Mouse (Mus musculus): Measurements from ENCODE around the gene Ablim1.

DNA sequence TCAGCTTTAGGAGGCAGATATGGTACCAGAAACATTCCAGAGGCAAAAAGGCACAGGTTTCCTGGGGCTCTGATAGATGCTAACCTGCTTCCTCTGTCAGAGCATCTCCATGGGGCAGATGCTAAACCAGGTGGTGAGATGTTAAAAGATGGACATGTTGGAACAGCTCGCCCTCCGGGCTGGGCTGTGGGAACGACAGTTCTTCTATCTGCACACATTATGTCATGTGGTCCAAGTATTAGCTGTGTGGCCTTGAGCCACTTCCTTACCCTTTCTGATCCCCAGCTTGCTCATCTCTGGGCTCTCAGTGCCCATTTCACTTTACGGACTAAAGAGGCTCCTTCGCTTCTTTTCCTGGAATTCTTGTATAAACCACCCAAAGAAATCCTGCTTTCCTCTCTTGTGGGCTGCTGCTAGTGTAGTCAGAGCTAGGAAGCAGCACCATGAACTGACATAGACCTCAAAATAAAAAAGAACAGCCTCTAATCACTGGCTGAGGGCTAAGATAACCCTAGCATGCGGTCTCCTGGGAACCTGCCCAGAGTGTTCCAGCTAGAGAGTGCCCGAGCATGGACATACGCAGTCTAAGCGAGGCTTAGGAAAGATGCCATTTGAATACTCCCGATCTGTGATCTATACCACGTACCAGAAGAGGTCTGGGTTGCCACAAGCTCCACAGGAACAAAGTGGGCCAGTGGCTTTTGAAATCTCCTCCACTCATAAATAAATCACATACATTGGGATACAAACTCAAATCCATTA is 119.4 kb downstream of the Ablim1 start:
- TF ChIP-seq EP300 (IDR thresholded peaks at IDR 0.05; ENCODE audit: insufficient read depth, low read depth, low read length) (no peak), CTCF (IDR thresholded peaks at IDR 0.05) (peak; percentile 35)

Measured in heart, adult 2 months (tissue).